Mouse (Mus musculus): ENCODE measurements around the gene Ano10.

Ano10 gene

DNA sequence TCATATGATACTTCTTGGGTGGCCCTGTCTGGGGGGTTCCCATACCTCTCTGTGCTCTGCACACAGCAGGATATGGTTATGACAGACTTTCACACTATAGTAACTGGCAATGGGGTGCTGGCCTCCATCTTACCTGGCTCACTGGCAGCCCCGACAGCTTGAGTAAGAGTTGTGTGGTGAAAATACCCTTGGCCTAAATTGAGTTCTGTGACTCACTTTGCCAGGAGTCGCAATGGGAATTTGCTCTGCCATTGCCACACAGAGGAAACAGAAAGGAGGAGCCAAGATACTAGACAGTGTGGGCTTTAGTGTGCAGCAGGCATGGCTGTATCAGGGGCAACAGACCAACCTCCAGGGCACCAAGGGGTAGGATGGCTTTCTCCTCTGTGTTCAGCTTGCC is 4.0 kb downstream of the Ano10 start:
- peak; percentile 27 for DNase-seq (ENCODE audit: low read depth)

DNA sequence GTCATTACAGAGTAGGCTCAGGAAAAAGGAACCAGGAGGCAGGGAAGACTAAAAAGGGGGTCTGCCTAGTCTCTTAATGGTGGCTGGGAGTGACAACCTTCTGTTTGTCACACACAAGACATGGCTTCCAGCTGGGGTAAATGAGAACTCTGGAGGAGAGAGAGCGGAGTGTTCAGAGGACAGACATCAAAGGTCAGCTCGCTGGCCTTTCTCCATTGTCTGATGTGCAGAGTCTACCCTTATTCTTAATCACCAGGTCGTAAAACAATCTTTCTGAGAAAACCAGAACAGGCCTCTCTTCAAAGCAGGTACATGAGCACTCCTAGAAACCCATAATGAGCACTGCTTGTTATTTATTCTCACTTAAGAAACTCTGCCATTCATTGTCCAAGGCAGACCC is 5.8 kb downstream of the Ano10 start:
- no peak for DNase-seq (ENCODE audit: low read depth)

DNA sequence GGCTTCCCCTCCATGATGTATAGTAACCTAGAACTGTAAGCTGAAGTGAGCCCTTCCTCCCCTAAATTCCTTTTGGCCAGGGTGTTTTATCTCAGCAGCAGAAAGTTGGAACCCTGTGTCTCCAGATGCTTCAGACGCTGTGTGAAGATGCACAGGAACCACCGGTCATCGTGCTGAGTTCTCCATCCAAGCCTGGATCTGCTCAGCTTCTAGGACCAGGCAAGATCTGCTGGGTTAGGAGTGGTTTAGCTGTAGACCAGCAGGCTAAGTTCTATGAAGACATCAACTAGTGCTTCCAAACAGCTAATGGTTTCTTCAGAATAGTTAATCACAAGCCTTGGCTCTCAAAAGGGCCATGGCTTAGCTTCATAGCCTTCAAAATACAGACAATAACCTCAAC is 6.7 kb downstream of the Ano10 start:
- no peak for DNase-seq (ENCODE audit: low read depth)

DNA sequence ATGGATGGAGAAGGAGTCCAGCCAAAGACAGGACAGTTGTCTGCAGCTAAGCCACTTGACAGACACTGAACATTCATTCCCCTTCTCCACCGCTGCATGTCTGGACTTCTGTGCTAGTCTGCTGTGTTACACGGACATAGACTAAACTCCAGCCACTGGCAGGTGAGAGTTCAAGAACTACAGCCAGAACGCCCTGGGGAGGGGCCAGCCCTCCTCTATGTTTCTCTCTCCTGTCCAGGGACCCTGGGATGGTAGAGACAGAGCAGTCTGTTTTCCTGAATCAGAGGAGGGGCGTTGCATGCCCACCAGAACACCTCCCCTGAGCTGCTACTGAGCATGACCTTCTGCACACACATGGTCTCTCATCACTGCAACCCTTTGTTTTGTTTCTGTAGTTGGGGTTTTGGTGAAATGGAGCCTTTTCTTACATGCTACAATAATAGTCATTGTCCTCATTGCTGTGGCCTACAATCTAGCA is 8.4 kb downstream of the Ano10 start:
- no peak for DNase-seq (ENCODE audit: low read depth)

DNA sequence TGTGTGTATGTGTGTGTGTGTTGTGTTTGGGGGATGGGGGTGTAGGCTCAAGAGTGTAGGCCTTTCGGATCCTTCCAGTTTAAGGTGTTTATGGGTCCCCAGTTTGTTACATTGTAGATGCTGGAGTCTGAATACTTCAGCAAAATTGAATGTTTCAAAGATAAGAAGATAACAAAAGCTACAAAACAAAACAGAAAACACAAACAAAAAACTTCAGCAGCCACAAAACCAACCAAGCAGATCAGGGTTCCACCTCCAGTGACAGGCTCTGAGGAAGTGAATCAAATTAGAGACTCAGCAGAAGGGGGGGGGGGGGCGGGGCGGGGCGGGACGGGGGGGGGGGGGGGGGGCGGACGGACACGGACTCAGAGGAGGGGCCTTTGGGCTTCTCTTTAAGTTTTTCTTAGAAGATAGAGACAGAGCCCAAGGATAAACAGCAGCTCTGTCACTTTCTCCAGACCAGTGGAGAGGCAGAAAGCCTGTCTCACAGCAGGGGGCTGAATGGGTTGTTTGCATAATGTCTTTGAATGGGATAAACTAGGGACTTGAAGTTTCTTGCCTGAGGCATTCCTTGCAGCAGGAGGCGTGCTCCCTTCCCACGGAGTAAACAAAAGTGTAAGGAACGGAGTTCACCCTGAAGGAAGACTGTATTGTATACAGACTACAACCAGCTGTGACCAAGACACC is 8.9 kb downstream of the Ano10 start:
- DNase-seq (ENCODE audit: low read depth): peak; percentile 51

DNA sequence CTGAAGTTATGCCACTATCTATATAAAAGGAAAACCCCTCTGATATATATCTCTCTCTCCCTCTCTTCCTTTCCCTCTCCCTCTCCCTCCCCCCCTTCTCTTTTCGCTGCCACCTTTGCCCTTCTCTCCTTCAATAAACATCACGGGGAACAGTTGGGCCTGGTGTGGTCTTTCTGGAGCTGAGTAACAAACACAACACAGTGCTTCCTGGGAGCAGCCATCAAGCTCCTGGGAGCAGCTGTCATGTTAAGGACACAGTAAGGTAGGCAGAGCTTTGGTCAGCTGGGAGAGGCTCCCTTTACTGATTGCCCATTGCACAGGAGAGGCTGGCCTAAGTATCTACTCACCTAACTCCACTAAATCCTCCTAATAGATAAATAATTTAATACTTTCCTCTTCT is 9.5 kb downstream of the Ano10 start:
- no peak for DNase-seq (ENCODE audit: low read depth)

DNA sequence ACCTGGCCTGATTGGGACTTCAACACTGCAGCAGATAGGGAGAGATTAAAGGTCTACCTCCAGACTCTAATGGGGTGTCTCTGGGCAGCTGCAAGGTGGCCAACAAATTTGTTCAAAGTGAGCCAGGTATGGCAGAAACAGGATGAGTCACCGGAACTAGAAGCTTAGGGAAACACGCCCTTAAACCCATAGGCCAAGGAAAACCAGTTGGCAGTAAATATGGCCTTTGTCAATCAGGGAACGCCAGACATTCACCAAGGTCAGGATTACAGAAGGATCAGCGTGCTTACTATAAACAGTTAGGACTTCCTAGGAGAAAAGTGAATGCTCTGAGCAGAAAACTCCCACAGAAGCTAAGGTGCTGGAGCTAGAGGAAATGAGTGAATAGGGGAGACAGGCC is 13.2 kb downstream of the Ano10 start:
- DNase-seq (ENCODE audit: low read depth): no peak

DNA sequence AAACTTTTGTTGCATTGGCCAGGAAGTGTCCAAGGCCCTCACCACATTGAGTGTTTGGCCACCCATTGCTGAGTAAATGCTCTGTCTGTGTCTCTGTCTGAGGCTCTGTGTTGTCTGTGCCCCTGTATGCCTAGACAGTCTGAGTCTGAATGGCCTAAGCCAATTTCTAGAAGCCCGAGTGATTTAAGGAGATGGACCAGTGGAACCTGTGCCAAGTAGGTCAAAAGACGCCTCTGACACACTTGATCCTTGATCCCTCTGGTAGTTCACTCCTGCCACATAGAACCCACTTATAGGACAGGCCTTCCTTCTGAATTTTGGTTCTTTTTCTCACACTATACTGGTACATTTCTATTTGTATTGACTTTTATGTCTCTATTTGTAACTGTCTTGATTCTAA is 17.6 kb downstream of the Ano10 start:
- no peak for DNase-seq (ENCODE audit: low read depth)

DNA sequence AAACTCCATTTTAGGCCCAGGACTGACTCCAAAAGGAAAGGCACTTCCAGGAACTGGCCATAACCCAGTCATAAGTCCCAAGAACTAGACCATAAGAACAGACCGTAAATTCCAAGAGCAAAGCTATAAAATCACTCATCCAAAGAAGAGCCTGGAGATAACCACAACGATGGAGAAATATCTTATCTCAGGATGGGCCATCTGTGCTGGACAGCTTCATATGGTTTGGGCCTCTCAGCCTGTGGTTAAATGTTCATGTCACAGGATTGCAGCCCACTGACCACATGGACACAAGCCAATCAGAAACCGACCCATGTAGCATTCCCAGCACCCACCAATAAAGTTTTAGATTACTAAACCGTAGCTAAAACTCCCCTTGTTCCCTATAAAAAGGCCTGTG is 18.1 kb downstream of the Ano10 start:
- DNase-seq (ENCODE audit: low read depth): no peak

DNA sequence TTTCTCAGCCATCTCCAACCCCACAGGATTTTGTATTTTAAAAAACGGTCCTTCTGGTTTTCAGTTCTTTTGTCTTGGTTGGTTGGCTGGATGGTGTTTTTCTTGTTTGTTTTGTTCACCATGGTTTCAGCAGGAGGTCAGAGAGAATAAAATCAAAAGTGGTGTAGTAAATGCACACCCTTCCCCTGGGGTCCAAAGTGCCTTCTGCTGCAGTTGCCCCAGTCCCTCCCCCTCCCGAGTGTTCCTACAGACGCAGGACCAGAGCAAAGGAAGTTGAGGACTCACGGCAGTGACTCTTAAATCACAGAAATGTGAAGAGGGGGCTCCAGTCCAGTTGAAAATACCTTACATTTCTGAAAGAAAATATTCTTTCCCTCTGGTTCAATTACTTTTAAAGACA is 19.9 kb downstream of the Ano10 start:
- no peak for DNase-seq (ENCODE audit: low read depth)

DNA sequence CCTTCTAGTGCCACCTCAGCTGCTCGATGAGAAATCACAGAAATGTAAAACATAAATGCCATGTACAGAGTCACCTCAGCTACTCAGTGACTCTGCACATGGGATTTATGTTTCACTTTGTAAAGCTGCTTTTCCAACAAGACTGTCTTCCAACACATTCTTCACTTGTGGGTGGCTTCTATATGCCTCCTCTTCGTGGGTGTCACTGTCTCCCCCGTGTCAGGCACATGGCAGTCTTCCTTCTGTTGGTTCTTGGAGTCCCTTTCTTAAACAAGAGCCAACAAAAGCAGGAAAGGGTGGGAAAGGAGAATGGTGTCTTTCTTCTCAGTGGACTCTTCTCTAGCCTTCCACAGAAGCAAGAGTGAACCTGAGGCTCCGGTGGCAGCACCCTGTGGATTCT is 20.3 kb downstream of the Ano10 start:
- DNase-seq (ENCODE audit: low read depth): no peak

DNA sequence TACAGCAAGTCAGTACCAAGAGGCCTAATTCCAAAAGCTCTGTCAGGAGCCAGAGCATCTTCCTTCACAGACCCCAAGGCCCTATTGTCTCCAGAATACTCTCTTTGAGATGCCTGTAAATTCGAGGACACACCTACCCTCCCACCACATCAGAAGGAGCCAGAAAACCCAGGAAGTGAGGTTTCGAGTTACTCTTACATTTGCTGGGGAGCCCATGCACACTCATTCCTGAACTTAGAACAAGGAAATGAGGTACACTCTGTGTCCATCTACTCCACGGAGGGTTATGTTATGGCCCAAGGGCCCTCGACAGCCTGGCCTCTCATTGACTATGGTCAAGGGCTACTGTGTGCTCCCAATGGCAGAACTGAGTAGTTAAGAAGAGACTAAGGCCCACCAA is 22.4 kb downstream of the Ano10 start:
- no peak for DNase-seq (ENCODE audit: low read depth)

DNA sequence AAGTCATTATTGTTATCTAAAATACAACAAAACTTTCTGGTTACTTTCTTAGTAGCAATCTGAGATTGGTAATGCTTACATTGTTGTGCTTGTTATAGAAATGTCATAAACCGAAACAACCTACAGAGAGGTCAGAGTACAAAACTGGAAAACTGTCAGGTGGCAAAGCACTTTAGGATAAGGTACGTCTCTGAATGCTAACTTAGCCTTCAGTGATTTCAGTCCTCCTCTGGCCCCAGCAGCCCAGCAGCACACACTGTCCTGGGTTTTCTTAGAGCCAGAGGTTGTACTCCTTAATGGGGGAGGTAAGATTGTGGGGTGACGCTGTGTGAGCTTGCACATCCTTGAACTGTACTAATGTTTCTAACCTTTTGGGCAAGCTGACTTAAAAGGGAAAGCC is 22.9 kb downstream of the Ano10 start:
- no peak for DNase-seq (ENCODE audit: low read depth)

DNA sequence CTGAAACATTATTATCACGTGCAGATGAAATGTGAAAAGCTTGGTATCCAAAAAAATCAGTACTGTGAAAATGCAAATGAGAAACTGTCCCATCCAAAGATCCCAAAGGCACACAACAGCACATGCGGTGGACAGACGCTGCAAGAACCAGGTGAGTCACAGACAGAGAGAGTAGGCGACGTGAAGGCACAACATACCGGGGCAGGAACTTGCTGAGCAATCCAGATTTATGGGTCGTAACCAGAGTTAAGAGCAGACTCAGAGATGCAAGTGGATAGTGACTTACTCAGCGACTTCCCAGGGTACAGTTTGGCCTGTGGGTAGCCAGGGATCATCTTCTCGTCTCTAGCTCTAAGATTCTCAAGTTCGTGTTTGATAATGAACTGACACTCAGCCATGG is 23.3 kb downstream of the Ano10 start:
- DNase-seq (ENCODE audit: low read depth): no peak

DNA sequence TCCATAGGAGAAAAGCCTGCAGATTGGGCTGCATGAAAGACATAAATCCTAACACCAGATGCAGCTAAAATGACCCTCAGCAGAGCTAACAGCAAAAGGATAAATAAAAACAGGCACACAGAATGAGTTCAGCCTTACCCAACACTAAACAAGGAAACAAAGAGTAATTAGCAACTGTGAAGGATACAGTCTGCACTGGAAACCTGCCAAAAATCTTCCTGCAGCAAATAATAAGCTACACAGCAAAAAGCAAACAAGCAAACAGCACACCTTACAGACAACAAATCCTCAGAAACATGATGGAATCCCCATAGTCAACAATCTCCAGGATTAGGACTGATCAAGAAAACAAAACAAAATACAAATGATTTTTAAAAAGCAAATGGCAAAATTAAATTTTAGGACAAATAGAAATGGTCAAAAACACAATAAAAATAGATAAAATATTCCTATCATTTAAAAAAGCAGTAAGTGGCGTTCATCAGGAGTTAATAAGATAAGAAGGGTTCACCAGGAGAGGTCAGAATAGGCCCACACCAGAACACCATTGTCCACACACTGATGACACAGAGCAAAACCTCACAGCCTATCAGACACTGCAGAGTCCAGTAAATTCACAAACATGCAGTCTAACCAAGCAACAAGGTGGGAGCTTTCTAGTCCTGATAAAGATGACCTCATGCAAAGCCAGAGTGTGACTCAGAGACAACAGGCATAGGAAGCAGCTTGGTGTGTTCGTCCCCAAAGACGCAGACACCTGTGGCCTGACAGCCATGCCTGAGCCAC is 24.8 kb downstream of the Ano10 start:
- DNase-seq (ENCODE audit: low read depth): no peak

DNA sequence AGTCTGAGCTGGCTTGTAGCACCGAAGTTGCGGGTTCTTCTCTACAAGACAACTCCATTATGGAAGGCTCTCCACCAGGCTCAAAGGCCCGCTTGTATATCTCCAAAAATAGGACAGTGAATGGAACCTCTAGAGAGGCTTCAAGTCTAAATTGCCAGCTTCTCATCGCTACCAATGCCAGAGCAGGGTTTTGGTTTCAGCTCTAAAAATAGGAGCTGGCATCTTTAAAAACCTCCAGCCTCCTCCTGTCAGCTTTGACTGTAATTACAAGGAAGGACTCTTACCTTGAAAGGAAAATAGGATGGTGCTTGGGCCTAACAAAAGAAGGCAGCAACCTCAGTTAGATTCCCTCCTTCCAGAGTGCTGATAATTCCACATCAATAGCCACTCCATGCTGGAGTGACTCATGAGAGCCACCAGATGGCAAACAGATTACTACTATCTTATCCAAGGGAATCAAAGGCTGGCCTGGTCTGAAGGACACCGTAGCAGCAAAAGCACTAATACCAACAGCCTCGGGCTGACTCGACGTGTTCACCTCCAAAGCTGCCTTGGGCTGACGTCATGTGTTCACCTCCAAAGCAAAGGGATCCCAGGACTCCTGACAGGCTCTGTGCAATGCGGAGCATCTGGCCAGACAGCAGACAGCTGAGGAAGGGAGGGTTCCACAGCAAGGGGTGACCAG is 28.6 kb downstream of the Ano10 start:
- DNase-seq (ENCODE audit: low read depth): no peak

DNA sequence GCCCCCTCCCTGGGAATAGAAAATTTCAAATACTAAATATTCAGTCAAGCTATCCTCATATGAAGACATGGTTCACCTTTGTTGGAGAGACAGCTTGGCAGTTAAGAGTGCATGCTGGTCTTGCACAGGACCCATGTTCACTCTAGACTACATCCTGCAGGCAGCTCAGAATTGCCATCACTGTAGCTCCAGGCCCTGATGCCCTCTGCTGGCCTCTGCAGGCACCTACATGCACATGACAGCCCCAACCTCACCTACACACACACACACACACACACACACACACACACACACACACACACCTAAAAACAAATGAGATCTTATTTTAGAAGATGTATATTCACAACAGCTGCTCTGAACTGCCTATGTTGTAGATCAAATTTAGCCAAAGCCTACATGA is 31.1 kb downstream of the Ano10 start:
- peak; percentile 6 for DNase-seq (ENCODE audit: low read depth)

DNA sequence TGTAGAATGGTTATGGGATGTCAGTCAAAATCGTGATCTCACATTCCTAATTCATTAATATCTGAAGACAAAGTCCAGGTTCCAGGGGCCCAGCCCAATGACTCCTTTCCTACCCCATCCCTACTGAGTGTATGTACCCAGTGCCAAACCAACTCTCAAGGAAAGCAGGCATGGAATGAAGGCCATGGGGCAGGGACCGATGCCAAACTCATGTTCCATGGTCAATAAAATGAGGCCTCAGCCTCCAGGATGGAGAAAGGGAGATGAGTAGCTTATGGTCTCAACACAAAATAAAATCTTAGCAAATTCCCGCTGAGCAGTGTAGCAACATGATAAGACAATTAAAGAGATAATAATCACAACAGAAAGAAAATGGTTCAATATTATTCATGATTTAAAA is 39.8 kb downstream of the Ano10 start:
- no peak for DNase-seq (ENCODE audit: low read depth)

DNA sequence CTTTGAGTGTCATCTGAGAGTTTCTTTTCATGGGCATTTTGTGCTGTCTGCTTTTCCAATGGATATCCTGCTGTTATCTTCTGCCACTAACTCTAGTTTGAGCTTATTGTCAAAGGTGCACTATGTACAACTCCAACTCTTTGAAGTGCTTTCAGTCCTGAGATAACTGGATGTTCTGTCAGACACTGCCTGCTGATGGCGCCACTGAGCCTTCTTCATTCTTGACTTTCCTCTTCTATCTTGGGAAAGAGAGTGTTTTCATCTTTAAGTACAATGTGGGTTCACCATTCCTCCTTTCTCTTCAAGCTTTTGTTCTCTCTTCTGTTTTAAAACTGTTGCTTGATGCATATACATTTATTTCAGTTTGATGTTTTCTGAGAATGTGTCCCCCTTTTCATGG is 42.1 kb downstream of the Ano10 start:
- peak; percentile 21 for DNase-seq (ENCODE audit: low read depth)

DNA sequence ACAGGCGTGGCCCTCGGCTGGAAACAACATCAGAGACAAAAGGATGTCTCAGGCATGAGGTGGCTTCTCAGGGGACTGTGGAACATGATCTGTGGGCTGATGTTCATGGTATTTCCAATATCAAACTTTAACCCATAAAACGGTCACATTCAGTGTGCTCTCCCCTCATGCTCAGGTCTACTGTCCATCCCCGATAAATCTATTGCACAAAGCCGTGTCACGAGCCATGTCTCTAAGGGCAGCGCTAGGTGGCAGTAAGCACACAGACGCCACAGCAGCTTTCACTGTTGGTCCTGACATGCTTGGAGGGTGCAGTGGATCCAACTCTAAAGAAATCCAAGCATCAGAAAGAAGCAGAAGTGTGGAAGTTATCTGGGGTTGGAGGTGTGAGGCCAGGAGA is 46.1 kb downstream of the Ano10 start:
- DNase-seq (ENCODE audit: low read depth): peak; percentile 65

DNA sequence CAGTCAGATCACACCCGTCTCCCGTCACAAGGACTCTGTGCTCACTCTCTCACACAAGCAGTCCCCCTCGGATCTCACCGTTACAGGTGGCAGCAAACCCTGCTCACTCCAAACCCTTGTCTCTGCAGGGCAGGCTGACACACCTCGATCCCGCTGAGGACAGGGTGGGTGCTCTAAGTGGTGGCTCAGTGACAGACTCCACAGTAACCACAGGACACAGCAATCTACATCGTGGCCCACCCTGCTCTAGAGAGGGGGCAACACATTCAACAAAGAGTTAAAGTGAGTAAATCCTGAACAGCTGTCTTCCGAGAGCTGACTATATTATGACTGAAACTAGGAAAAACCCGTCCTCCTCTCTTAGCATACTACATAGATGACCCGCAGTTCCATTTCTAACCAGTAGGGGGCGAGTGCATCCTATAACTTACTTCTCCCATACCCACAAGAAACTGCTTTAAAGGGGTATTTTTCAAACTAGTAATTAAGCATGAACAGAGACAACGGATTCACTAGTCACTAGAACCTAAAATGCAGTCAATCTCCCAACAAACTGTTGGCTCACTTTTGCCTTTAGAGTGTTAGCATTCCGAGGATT is 46.7 kb downstream of the Ano10 start:
- peak; percentile 86 for DNase-seq (ENCODE audit: low read depth)

DNA sequence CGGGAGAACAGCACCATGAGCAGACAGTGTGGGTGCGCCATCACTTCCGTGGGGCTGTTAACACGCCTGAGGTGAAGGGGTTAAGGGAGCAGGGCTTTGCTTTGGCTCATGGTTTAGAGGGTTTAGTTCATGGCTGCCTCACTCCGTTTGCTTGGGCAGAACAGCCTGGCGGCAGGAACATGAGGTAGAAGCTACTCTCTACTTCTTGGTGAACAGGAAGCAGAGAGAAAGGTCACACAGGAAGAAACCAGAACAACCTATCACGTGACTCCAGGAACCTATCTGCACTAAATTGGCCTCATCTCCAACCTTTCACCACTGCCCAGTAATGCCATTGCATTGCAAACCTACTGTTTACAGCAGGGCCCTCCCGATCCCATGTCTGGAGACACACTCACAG is 48.3 kb downstream of the Ano10 start:
- DNase-seq (ENCODE audit: low read depth): no peak

DNA sequence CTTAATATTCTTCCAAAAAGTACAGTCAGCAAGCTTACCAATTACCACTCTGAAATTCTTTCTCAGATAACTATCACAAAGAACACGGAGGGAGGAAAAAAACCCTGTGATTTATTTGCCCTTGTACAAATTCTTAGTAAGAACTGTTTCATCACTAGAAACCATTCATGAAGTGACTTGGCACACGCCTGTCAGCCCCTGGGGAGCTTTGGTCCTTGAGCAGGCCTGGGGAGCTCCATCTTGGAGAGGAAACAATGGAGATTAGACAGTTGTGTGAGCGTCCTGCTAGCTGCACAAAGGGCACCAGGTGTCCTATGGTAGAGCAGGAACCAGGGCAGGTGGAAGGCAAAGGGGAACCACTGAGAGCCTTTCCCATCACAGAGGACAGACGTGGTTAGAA is 48.8 kb downstream of the Ano10 start:
- no peak for DNase-seq (ENCODE audit: low read depth)

Measured in NIH3T3 (cell line).